11 mouse cellular contexts compared by ENCODE assay signal in the genomic region with DNA sequence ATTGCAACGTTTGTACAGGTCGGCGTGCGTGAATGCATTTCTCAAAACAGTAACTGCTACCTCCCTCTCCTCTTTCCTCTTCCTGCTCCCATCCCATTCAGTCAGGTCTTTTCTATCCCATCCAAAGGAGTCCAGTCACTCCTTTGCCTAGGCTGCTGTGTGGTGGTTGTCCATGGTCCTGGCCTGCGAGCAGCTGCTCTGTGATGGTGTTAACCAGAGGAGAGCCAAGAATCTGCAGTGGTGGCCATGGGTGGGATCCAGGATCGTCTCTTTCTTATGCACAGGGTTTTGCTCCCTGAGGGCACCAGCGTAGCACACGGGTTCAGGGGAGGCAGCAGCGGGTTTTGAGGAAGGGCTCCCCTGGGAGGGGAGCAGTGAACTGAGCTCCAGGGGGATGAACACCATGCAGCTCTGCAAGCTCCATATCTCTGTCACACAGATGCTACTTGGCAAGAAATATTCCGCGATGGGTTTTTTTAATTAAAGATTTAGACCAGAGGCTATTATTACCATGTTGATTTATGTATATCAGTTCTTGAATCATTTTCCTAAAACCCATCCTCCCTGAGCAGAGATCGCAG.
DNase-seq lines count a peak whose midpoint lies in the region; ATAC-seq and TF ChIP-seq lines count a peak whose summit lies in the region.
"Had no signal": no experiment of that assay in that cellular context is flagged by ENCODE, and none has a peak within 500 bp of the region (broad histone marks: within the 10 kb centered on the region; RNA-seq: fewer than 3 reads in every experiment).

No protein-coding gene starts in this region.

- no peak overlapping the region for H3K4me3 ChIP-seq in hindbrain, embryonic 16.5 days (ENCODE audit: low read length)
- no peak overlapping the region for H3K4me3 ChIP-seq in midbrain, postnatal 0 days (ENCODE audit: low read depth, low read length)

- no peak overlapping the region for H3K4me2 ChIP-seq in hindbrain, embryonic 16.5 days (ENCODE audit: low read length)
- no peak overlapping the region for H3K4me2 ChIP-seq in midbrain, postnatal 0 days (ENCODE audit: low read depth, low read length, poor library complexity, severe bottlenecking)

- peak; percentile 57 to 63 for DNase-seq in kidney, postnatal 4 days
- DNase-seq in kidney, adult 11 months, result no peak
- peak; percentile 54 for DNase-seq in brain, embryonic 14.5 days (ENCODE audit: low read depth)
- DNase-seq in midbrain, postnatal 0 days (ENCODE audit: low spot score), result no peak
- no peak for DNase-seq in frontal cortex, postnatal 14 days (ENCODE audit: low spot score in 2 of 2)
- no peak for DNase-seq in urinary bladder, postnatal 36 days (ENCODE audit: low spot score in 2 of 2)
- DNase-seq: cerebellum, postnatal 10 days; right cerebral cortex, postnatal 25 days; thymus, postnatal 36 days had no signal

- no peaks in the 10 kb centered on the region; the same call in 1 of the 2 replicates for H3K9me3 ChIP-seq in hindbrain, embryonic 16.5 days (ENCODE audit: control insufficient read depth, low read length)
- H3K9me3 ChIP-seq in midbrain, postnatal 0 days (ENCODE audit: low read length), result no peaks in the 10 kb centered on the region

- 0 out of 2 replicates have a peak, but pooled peaks have one; percentile 24 for ATAC-seq in hindbrain, embryonic 16.5 days
- peak; percentile 54; the same call in 1 of the 2 replicates for ATAC-seq in midbrain, postnatal 0 days (ENCODE audit: low FRiP score)
- ATAC-seq: activated CD4-positive, CD25-positive, alpha-beta regulatory T cell, adult 4 months had no signal

- H3K9ac ChIP-seq in hindbrain, embryonic 16.5 days (ENCODE audit: low read depth, low read length), result no peak overlapping the region
- H3K9ac ChIP-seq in midbrain, postnatal 0 days (replicated peaks; ENCODE audit: low read length, poor library complexity, severe bottlenecking), result no peak overlapping the region

- 58% methylated on average over 12 of the region's 12 CpGs for WGBS in hindbrain, embryonic 16.5 days
- WGBS in midbrain, postnatal 0 days, result 43% methylated on average over 12 of the region's 12 CpGs

- no peaks in the 10 kb centered on the region for H3K36me3 ChIP-seq in hindbrain, embryonic 16.5 days (ENCODE audit: control insufficient read depth, insufficient read depth, low read length)
- H3K36me3 ChIP-seq in midbrain, postnatal 0 days (ENCODE audit: insufficient read depth, low read length), result no peaks in the 10 kb centered on the region

- no peak for TF ChIP-seq CTCF in brain, embryonic 14.5 days (IDR thresholded peaks at IDR 0.05; ENCODE audit: borderline replicate concordance, extremely low read depth, insufficient read depth, insufficient read length)
- TF ChIP-seq CTCF in midbrain, postnatal 0 days (IDR thresholded peaks at IDR 0.05), result no peak

- H3K27ac ChIP-seq in hindbrain, embryonic 16.5 days (ENCODE audit: low read depth, low read length), result no peak overlapping the region
- no peak overlapping the region for H3K27ac ChIP-seq in midbrain, postnatal 0 days (ENCODE audit: low read depth, low read length)

- H3K27me3 ChIP-seq in hindbrain, embryonic 16.5 days (replicated peaks; ENCODE audit: control insufficient read depth, insufficient read depth, low read length), result no peaks in the 10 kb centered on the region
- no peaks in the 10 kb centered on the region for H3K27me3 ChIP-seq in midbrain, postnatal 0 days (ENCODE audit: insufficient read depth, low read length)

- no peaks in the 10 kb centered on the region for H3K4me1 ChIP-seq in hindbrain, embryonic 16.5 days (ENCODE audit: control insufficient read depth, insufficient read depth, low read depth, low read length)
- no peaks in the 10 kb centered on the region for H3K4me1 ChIP-seq in midbrain, postnatal 0 days (ENCODE audit: insufficient read depth, low read length)

- no peak for TF ChIP-seq POLR2A in brain, embryonic 14.5 days (IDR thresholded peaks at IDR 0.05; ENCODE audit: borderline replicate concordance, extremely low read depth, insufficient read depth, insufficient read length, poor library complexity, severe bottlenecking)

Comparison
In these comparisons a context has a peak if more than half of its experiments do, and no peak if none do; other contexts are left out.
1. DNase-seq: peak in kidney, postnatal 4 days (2 of 2) and brain, embryonic 14.5 days (single experiment); none in kidney, adult 11 months (single experiment), midbrain, postnatal 0 days (single experiment), frontal cortex, postnatal 14 days (0 of 2) and urinary bladder, postnatal 36 days (0 of 2).